In the genomic region with DNA sequence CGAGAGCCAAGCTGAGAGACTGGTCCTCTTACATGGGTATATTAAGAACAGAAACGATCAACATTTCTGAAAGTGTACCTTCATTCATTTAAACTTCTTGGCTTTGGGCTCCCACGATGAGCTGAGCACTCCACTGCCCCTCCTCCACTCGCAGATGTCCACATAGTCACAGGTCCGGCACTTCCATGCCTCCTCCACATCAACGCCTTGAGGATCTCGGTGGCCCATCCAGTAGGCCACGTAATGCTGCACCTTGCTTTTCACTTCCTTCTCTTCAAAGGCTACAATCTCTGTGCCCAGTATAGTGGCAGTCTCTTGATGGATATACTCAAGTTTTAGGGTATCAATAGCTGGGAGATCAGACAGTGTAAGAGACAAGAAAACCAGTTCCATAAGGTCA, we compare ENCODE assay signal across 32 mouse cellular contexts.
"Had no signal": no experiment of that assay in that cellular context is flagged by ENCODE, and none has a peak within 500 bp of the region (broad histone marks: within the 10 kb centered on the region; RNA-seq: fewer than 3 reads in every experiment).

No protein-coding gene starts in this region.

- DNase-seq: left cerebral cortex, postnatal 4 days; liver; liver, embryonic 13.5 days; liver, postnatal 0 days; lung, adult 18-20 months; lung, adult 2 months; lung, embryonic 14.5 days; lung, postnatal 10 days; lung, postnatal 14 days; lung, postnatal 36 days; lung, postnatal 4 days; midbrain, embryonic 14.5 days had no signal

- H3K9ac ChIP-seq: limb, embryonic 12.5 days; limb, embryonic 13.5 days; limb, embryonic 15.5 days; liver, embryonic 12.5 days; liver, embryonic 13.5 days; liver, embryonic 14.5 days; liver, embryonic 15.5 days; liver, postnatal 0 days; lung, embryonic 14.5 days; lung, embryonic 15.5 days; midbrain, embryonic 12.5 days; midbrain, embryonic 13.5 days; midbrain, embryonic 15.5 days; neural tube, embryonic 12.5 days had no signal

- H3K27me3 ChIP-seq: limb, embryonic 12.5 days; limb, embryonic 13.5 days; limb, embryonic 15.5 days; liver, embryonic 12.5 days; liver, embryonic 13.5 days; liver, embryonic 15.5 days; lung, embryonic 15.5 days; megakaryocyte, embryonic 14.5 days; midbrain, embryonic 12.5 days; midbrain, embryonic 13.5 days; midbrain, embryonic 15.5 days; neural tube, embryonic 12.5 days had no signal

- H3K27ac ChIP-seq: limb, embryonic 10.5 days; limb, embryonic 12.5 days; limb, embryonic 13.5 days; limb, embryonic 15.5 days; liver, embryonic 12.5 days; liver, embryonic 13.5 days; liver, embryonic 14.5 days; liver, embryonic 15.5 days; lung, embryonic 15.5 days; macrophage; midbrain, embryonic 10.5 days; midbrain, embryonic 12.5 days; midbrain, embryonic 13.5 days; midbrain, embryonic 15.5 days; neural tube, embryonic 12.5 days had no signal

- H3K9me3 ChIP-seq: limb, embryonic 10.5 days; liver, embryonic 13.5 days; liver, embryonic 15.5 days; lung, embryonic 15.5 days; midbrain, embryonic 12.5 days; midbrain, embryonic 15.5 days; neural tube, embryonic 12.5 days had no signal

- H3K4me2 ChIP-seq: limb, embryonic 12.5 days; limb, embryonic 13.5 days; limb, embryonic 15.5 days; liver, embryonic 11.5 days; liver, embryonic 12.5 days; liver, embryonic 13.5 days; liver, embryonic 15.5 days; lung, embryonic 14.5 days; lung, embryonic 15.5 days; midbrain, embryonic 11.5 days; midbrain, embryonic 12.5 days; midbrain, embryonic 13.5 days; midbrain, embryonic 15.5 days; neural tube, embryonic 12.5 days had no signal

- ATAC-seq: liver, embryonic 12.5 days; liver, postnatal 0 days; lung, postnatal 0 days; midbrain, embryonic 13.5 days; midbrain, embryonic 15.5 days; midbrain, embryonic 16.5 days had no signal

- H3K4me1 ChIP-seq: limb, embryonic 12.5 days; neural tube, embryonic 12.5 days had no signal

- H3K4me3 ChIP-seq: limb, embryonic 10.5 days; limb, embryonic 12.5 days; limb, embryonic 13.5 days; limb, embryonic 15.5 days; liver, embryonic 12.5 days; liver, embryonic 13.5 days; liver, embryonic 15.5 days; lung, embryonic 15.5 days; megakaryocyte, embryonic 14.5 days; midbrain, embryonic 10.5 days; midbrain, embryonic 12.5 days; midbrain, embryonic 13.5 days; midbrain, embryonic 15.5 days; myocyte; neural tube, embryonic 12.5 days had no signal
